Mouse (Mus musculus) forebrain, embryonic 13.5 days (tissue): ENCODE results near the gene Csrp1. TPM values are rescaled to one million over a fixed set of nuclear protein-coding genes. Genes with fewer than 3 reads are reported as not detected.
A peak's percentile ranks its signal among the peaks of the same experiment; 100 is the strongest.

Source experiments
- ATAC-seq: fragments of 200-750 bp; cut with Nextera tagmentation; 2 replicates; pipeline ENCODE4 v1.8.0; 2017
- H3K27ac ChIP-seq: fragments of 300-500 bp; sonication (generic); 2 replicates; pipeline ENCODE4 v1.5.1; 2015; ENCODE audit warnings: inconsistent platforms, mild to moderate bottlenecking, moderate library complexity
- H3K27me3 ChIP-seq: fragments of 300-500 bp; sonication (generic); 2 replicates; pipeline ENCODE4 v1.6.1; 2015; ENCODE audit warnings: mild to moderate bottlenecking, inconsistent platforms
- H3K36me3 ChIP-seq: fragments of 300-500 bp; sonication (generic); 2 replicates; pipeline ENCODE4 v1.6.1; 2015; ENCODE audit warnings: mild to moderate bottlenecking, inconsistent platforms; ENCODE audit not compliant: poor library complexity, severe bottlenecking
- H3K4me1 ChIP-seq: fragments of 300-500 bp; sonication (generic); 2 replicates; pipeline ENCODE4 v1.6.1; 2015; ENCODE audit warnings: inconsistent platforms
- H3K4me2 ChIP-seq: fragments of 300-500 bp; sonication (generic); 2 replicates; pipeline ENCODE4 v1.6.1; 2015; ENCODE audit warnings: inconsistent platforms, mild to moderate bottlenecking, moderate library complexity
- H3K4me3 ChIP-seq: fragments of 300-500 bp; sonication (generic); 2 replicates; pipeline ENCODE4 v1.5.1; 2015; ENCODE audit warnings: mild to moderate bottlenecking, inconsistent platforms
- H3K9ac ChIP-seq: fragments of 300-500 bp; sonication (generic); 2 replicates; pipeline ENCODE4 v1.6.1; 2015; ENCODE audit warnings: mild to moderate bottlenecking, inconsistent platforms
- H3K9me3 ChIP-seq: fragments of 300-500 bp; sonication (generic); replicated peaks from 2 replicates; pipeline ENCODE4 v1.6.1; 2016; ENCODE audit warnings: inconsistent platforms
- WGBS: fragments of 180-500 bp; shearing (Covaris S2); methylation state at CpG from one replicate; pipeline ENCODE4 v1.1.7; 2015; 5-methylcytosine and 5-hydroxymethylcytosine counted together
- polyA plus RNA-seq: library from polyadenylated mRNA; unstranded; fragments of >200 nt; fragmentation: Nextera tagmentation; extraction: Ambion mirVana; gene quantifications from 2 replicates; pipeline ENCODE4 v1.2.1, GENCODE M21; 2015

Csrp1 gene
- polyA plus RNA-seq: 19.8 and 21.7 TPM in 2 replicates

DNA sequence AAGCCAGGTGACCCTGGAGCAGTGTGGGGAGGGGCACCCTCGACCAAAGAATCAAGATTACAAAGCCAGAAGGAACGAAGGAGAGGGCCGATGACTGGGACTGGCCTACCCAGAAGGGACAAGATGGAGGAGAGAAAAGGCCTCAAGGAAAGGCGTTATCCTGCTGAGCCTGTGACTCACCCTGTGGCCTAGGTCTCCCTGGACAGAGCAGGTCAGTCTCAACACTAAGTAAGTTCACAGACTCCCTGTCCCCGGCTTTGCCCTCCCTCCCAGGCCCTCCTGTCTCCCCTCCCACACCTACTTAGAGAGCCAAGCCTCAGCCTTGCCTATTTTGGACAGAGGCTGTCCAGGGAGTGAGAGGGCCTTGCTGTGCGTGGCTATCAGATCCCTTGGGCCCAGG is at the start of gene Csrp1:
Gene Csrp1 (plus strand): TSS at position 79 of the 400 bp plus-strand sequence.
- Histone ChIP-seq H3K4me1 (no peaks in the 10 kb centered on the region; the same call in 1 of the 2 replicates), H3K27me3 (no peaks in the 10 kb centered on the region), H3K4me2 (no peak within 1 kb of the TSS), H3K27ac (no peak within 1 kb of the TSS), H3K36me3 (no peaks in the 10 kb centered on the region), H3K9me3 (no peaks in the 10 kb centered on the region), H3K9ac (no peak within 1 kb of the TSS), H3K4me3 (no peak within 1 kb of the TSS)
- 74% methylated on average over 6 of the region's 6 CpGs for WGBS
- peak; percentile 48; the same call in 1 of the 2 replicates for ATAC-seq

DNA sequence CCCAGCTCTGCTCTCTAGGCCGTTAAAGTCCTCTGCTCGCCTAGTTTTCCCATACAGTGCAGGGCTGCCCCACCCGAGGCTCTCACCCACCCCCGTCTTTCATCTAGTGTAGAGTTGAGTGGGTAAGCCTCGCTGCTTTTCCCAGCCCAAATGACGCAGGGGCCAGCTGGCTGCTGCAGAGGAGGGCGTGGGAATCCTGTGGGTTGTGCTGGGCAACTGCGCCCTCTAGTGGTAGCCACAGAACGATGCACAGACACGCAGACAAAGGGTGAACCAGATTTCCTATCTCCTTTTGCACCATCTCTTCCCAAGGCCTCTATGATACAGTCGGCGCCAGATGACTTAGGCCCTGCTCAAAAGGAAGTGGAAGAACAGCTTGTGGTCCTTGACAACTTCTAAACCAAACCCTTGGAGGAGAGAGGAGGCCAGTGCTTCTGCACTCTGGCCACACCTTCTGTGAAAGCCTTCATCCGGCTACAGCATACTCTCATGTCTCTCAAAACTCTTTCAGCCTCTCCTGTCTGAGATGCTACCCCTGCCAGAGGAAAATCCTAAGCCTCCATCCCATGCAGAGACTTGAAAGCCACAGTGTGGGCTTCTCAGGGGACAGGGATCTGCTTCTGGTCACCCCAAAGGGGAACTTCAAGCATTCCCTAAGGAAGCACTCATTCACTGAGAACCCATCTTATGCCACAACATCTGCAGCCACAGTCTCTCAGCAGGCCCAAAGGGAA is 49.3 kb upstream of the Csrp1 start:
- H3K4me2 ChIP-seq: peak overlapping the region; percentile 15; the same call in 1 of the 2 replicates
- H3K36me3 ChIP-seq: no peaks in the 10 kb centered on the region
- H3K4me1 ChIP-seq: peaks cover 16% of the 10 kb centered on the region
- no peaks in the 10 kb centered on the region for H3K27me3 ChIP-seq
- 7% methylated on average over 13 of the region's 13 CpGs for WGBS
- no peaks in the 10 kb centered on the region for H3K9me3 ChIP-seq
- H3K9ac ChIP-seq: peak overlapping the region; percentile 41; the same call in 1 of the 2 replicates
- H3K4me3 ChIP-seq: no peak overlapping the region
- ATAC-seq: peak; percentile 89
- no peak overlapping the region for H3K27ac ChIP-seq

DNA sequence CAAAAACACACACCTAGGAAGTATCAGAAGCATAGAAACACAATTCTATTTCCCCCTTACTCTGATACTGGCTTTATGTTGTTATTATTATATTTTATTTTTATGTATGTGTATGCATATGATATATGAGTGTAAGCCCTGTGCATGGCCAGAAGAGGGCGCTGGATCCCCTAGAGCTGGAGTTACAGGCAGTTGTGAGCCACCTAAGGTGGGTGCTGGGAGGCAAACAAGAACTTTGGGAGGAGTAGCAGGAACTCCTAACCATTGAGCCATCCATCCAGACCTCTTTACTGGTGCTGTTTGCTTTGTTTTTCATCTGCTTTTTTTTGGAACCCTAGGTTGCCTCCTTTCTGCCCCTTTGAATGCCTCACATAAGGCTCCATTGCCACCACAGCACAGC is 48.5 kb upstream of the Csrp1 start:
- H3K27me3 ChIP-seq: no peaks in the 10 kb centered on the region
- H3K4me3 ChIP-seq: no peak overlapping the region
- no peak overlapping the region for H3K4me2 ChIP-seq
- H3K36me3 ChIP-seq: no peaks in the 10 kb centered on the region
- H3K9ac ChIP-seq: no peak overlapping the region
- no peaks in the 10 kb centered on the region for H3K9me3 ChIP-seq
- 18% methylated on average over 1 of the region's 1 CpGs for WGBS
- no peak overlapping the region for H3K27ac ChIP-seq
- H3K4me1 ChIP-seq: peaks cover 14% of the 10 kb centered on the region
- ATAC-seq: no peak

DNA sequence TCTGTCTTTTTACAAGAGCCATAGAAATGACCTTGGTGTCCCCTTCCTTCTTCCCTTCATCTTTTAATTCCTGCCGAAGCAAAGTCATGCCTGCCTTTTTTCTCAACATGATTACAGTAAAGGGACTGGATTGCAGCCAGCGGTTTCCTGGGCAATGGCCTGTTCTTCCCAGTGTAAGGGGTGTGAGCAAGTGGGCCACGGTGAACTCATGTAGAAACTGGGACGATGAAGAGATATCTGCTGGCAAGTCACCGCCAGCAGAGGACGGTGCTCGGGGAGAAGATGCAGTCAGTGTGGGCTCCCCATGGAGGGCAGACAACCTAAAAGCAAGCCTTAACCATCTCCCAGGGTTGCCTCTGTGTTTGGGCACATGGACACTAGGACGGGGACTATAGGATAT is 47.9 kb upstream of the Csrp1 start:
- Histone ChIP-seq H3K4me2 (no peak overlapping the region), H3K9me3 (no peaks in the 10 kb centered on the region), H3K36me3 (no peaks in the 10 kb centered on the region), H3K4me3 (no peak overlapping the region), H3K9ac (no peak overlapping the region), H3K4me1 (peaks cover 16% of the 10 kb centered on the region), H3K27ac (no peak overlapping the region), H3K27me3 (no peaks in the 10 kb centered on the region)
- no peak for ATAC-seq
- WGBS: 74% methylated on average over 8 of the region's 8 CpGs

DNA sequence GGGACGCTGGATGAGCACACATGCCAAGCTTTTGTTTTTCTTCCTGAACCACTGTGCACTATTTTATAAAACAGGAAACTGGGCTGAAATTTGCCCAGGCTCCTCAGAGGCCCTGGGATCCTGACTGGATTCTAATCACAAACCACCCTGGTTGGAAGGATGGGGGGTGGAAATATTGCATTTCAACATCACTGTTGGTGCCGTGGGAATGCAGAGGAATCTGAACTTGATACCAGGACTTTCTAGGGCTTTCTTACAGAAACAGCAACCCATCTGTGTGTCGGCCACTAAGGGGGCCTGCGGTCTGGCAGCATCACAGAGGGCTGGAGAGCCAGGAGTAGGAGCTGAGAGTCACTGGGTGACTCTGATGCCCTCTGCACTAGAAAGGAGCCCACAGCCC is 47.5 kb upstream of the Csrp1 start:
- 79% methylated on average over 4 of the region's 4 CpGs for WGBS
- H3K9me3 ChIP-seq: no peaks in the 10 kb centered on the region
- H3K4me2 ChIP-seq: no peak overlapping the region
- H3K4me3 ChIP-seq: no peak overlapping the region
- peaks cover 17% of the 10 kb centered on the region for H3K4me1 ChIP-seq
- no peaks in the 10 kb centered on the region for H3K27me3 ChIP-seq
- H3K9ac ChIP-seq: no peak overlapping the region
- H3K36me3 ChIP-seq: no peaks in the 10 kb centered on the region
- no peak for ATAC-seq
- no peak overlapping the region for H3K27ac ChIP-seq

DNA sequence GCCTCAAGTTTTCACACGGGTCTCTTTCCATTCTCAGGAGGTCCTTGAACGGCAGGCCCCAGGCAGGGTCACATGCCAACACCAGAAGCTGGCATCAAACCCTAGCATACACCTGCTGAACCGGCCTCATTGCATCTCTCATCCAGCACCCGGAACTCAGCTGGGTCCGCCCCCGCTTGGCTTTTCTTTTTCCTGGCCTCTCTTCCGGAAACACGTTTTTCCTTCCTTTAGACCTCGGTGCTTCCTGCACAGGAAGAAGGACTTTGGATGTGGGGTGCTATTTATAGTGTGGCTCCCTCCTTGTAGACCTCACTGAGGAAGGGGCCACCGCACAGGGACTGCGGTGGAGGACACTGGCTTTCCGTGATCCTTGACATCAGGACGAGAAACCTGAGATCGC is 46.4 kb upstream of the Csrp1 start:
- no peak overlapping the region for H3K27ac ChIP-seq
- WGBS: 88% methylated on average over 14 of the region's 14 CpGs
- H3K9me3 ChIP-seq: no peaks in the 10 kb centered on the region
- H3K27me3 ChIP-seq: no peaks in the 10 kb centered on the region
- peaks cover 17% of the 10 kb centered on the region for H3K4me1 ChIP-seq
- ATAC-seq: no peak
- H3K4me3 ChIP-seq: no peak overlapping the region
- no peak overlapping the region for H3K4me2 ChIP-seq
- no peak overlapping the region for H3K9ac ChIP-seq
- no peaks in the 10 kb centered on the region for H3K36me3 ChIP-seq

DNA sequence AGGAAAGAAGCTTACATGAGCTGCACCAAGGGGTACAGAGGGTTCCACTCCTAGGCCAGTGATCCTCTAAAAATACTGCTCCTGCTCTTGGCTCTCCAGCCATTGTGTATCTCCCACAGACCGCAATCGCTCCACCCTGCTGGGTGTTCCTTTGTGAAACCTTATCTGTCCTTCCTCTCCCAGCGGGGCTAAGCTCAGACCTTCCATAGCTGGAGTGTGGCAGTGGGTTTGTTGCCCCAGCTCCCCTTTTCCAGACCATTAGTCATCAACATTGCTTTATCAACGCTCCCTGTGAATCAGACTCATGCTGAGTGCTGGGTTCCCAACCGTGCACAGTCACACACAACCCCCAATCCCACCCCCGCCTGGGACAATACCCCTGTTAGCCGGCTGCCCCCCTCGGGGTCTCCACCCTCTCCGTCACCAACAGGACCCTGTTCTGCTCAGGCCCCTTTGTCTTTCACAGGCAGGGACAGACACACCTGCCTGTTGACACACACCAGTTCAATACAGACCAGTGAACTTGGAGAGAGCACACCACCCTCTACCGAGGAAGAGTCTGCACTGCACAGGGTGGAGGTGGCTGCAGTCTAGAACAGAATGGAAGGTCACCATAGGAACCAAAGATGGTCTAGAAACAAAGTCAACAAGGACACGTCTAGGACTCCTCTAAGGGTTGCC is 44.3 kb upstream of the Csrp1 start:
- H3K4me1 ChIP-seq: peaks cover 6% of the 10 kb centered on the region; the same call in 1 of the 2 replicates
- H3K9ac ChIP-seq: no peak overlapping the region
- H3K9me3 ChIP-seq: no peaks in the 10 kb centered on the region
- H3K4me2 ChIP-seq: no peak overlapping the region
- no peak overlapping the region for H3K4me3 ChIP-seq
- no peak overlapping the region for H3K27ac ChIP-seq
- WGBS: 21% methylated on average over 11 of the region's 11 CpGs
- no peaks in the 10 kb centered on the region for H3K36me3 ChIP-seq
- ATAC-seq: no peak
- no peaks in the 10 kb centered on the region for H3K27me3 ChIP-seq

DNA sequence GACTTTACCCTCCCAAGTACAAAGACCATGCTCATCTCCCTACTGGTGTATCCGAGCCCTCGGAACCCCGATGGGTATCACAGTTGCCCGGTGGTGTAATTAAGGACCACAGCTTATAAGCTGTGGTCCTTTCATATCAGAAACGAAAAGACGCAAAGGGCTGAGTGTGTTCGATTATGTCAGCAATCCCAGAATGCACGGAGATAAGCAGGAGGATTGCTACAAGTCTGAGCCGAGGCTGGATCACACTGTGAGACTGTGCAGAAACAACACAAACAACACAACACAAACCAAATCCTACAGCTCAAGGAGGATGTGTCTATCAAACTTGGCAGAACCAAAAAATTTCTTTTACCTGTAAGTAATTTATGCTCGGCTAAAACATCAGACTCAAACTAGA is 43.6 kb upstream of the Csrp1 start:
- Histone ChIP-seq H3K4me1 (peaks cover 7% of the 10 kb centered on the region; the same call in 1 of the 2 replicates), H3K4me2 (no peak overlapping the region), H3K36me3 (no peaks in the 10 kb centered on the region), H3K4me3 (no peak overlapping the region), H3K9me3 (no peaks in the 10 kb centered on the region), H3K27me3 (no peaks in the 10 kb centered on the region), H3K27ac (no peak overlapping the region), H3K9ac (no peak overlapping the region)
- WGBS: 86% methylated on average over 10 of the region's 10 CpGs
- no peak for ATAC-seq

DNA sequence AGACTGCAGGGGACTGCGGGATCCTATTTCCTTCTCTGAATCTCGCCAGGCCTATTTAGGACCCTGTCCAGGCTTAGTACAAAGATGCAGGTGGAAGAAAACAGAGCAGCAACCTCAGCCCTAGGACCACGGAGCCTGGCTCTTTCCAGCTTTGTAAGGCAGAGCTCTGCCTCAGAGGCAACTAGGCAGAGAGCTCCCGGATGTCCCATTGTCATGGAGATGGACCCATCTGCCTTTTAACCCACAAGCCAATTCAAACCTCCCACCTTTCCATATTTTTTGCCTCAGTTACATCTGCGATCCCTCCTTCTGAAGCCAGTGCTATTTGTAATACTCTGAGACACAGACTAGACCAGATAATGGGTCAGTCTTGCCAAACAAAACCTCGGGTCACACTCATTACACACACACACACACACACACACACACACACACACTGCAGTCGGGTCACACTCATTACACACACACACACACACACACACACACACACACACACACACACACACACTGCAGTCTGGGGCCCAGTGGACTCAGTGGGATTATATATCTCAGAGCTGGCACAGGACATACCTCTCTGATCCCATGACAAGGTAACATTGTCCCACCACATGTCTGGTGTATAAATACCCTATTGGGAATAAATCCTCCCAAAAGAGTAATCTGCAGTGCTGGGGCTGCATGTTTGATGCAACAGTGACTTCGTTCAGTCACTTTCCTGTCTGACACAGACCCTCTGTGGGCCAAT is 42.8 kb upstream of the Csrp1 start:
- no peaks in the 10 kb centered on the region for H3K27me3 ChIP-seq
- no peak overlapping the region for H3K4me3 ChIP-seq
- H3K9ac ChIP-seq: no peak overlapping the region
- H3K36me3 ChIP-seq: no peaks in the 10 kb centered on the region
- ATAC-seq: no peak
- no peak overlapping the region; the same call in 1 of the 2 replicates for H3K27ac ChIP-seq
- no peaks in the 10 kb centered on the region for H3K9me3 ChIP-seq
- no peak overlapping the region for H3K4me2 ChIP-seq
- H3K4me1 ChIP-seq: peaks cover 7% of the 10 kb centered on the region; the same call in 1 of the 2 replicates
- 41% methylated on average over 8 of the region's 8 CpGs for WGBS

DNA sequence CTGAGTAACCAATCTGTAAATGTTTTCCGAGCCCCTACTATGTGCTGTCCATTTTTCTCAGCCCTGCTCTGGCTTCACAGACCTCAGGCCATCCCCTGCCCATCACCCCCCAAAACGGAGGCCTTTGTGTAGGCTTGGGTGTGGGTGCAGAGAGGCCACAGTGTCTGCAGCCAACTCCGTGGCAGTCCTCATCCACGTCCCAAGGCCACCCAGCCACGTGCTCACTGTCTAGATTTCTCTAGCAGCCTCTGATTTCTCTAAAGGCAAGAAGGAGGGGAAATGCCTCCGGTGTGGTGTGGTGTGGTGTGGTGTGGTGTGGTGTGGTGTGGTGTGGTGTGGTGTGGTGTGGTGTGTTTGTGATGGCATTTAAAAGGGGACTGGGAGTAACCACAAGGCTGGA is 41.7 kb upstream of the Csrp1 start:
- 92% methylated on average over 6 of the region's 6 CpGs for WGBS

DNA sequence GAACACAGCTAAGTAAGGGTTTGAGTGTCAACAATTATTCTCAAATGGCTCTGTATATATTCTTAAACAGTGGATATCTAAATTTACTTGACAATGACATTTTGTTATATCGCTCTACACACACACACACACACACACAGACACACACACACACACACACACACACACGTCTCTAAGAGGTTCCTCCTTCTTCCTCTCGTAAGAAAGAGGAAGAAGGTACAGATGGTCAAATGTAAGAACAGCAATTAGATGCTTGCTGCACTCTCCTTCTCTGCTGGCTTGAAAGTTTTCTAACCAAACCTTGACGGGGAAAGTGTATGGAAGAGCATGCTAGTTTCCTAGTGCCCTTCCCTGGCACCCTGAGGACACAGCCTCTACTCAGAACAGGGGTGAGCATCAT is 39.1 kb upstream of the Csrp1 start:
- no peaks in the 10 kb centered on the region for H3K9me3 ChIP-seq
- no peaks in the 10 kb centered on the region for H3K36me3 ChIP-seq
- H3K4me1 ChIP-seq: peaks cover 7% of the 10 kb centered on the region; the same call in 1 of the 2 replicates
- H3K27me3 ChIP-seq: peaks cover 6% of the 10 kb centered on the region
- no peak overlapping the region for H3K27ac ChIP-seq
- no peak overlapping the region for H3K4me3 ChIP-seq
- no peak overlapping the region for H3K9ac ChIP-seq
- no peak overlapping the region for H3K4me2 ChIP-seq
- ATAC-seq: no peak
- WGBS: 80% methylated on average over 4 of the region's 4 CpGs

More for the DNA sequence above, 41.7 kb upstream of the Csrp1 start:
- no peak for ATAC-seq
- Histone ChIP-seq H3K36me3 (no peaks in the 10 kb centered on the region), H3K4me3 (no peak overlapping the region), H3K27ac (no peak overlapping the region), H3K27me3 (no peaks in the 10 kb centered on the region), H3K9ac (no peak overlapping the region), H3K9me3 (no peaks in the 10 kb centered on the region), H3K4me1 (peaks cover 7% of the 10 kb centered on the region; the same call in 1 of the 2 replicates), H3K4me2 (no peak overlapping the region)

DNA sequence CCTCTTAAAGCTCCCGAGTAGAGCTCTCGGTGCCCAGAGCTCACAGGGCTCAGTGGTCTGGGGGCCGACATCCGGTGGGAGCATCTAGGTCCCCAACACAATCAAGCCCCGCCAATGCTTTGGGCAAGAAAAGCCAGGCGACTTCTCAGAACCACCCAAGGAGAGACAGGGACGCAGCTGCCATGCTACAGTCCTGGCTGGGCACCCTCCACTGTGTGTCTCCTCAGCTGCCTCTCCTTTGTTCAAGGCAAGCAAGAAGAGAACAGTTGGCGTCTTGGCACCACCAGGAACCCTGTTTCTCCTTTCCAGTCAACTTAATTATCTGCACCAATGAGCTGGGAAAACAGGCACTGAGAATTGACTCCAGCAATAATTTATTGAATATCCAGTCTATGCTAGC is 38.7 kb upstream of the Csrp1 start:
- H3K27ac ChIP-seq: no peak overlapping the region
- no peaks in the 10 kb centered on the region for H3K9me3 ChIP-seq
- H3K4me1 ChIP-seq: peaks cover 7% of the 10 kb centered on the region; the same call in 1 of the 2 replicates
- H3K4me3 ChIP-seq: no peak overlapping the region
- no peak overlapping the region for H3K9ac ChIP-seq
- ATAC-seq: no peak
- peaks cover 10% of the 10 kb centered on the region for H3K27me3 ChIP-seq
- 63% methylated on average over 8 of the region's 8 CpGs for WGBS
- H3K4me2 ChIP-seq: no peak overlapping the region
- H3K36me3 ChIP-seq: no peaks in the 10 kb centered on the region
